Mouse (Mus musculus) C2C12 (cell line): ENCODE results near the gene Spaar.

Source experiments
- CEBPB ChIP-seq: IDR thresholded peaks from one replicate; pipeline ENCODE4 v1.6.1; 2011; ENCODE audit warnings: low read depth, mild to moderate bottlenecking, control low read depth, moderate library complexity
- CTCF ChIP-seq: IDR thresholded peaks from one replicate; pipeline ENCODE4 v1.5.1; 2011; ENCODE audit not compliant: control insufficient read depth, insufficient read depth, insufficient read length
- FOSL1 ChIP-seq: IDR thresholded peaks from one replicate; pipeline ENCODE4 v1.8.0; 2011; ENCODE audit warnings: mild to moderate bottlenecking, low read length; ENCODE audit not compliant: poor library complexity, insufficient read depth, severe bottlenecking
- MAX ChIP-seq: IDR thresholded peaks from one replicate; pipeline ENCODE4 v1.6.1; 2011; ENCODE audit warnings: mild to moderate bottlenecking, control low read depth
- MYOD1 ChIP-seq: IDR thresholded peaks from one replicate; pipeline ENCODE4 v1.6.1; 2011; ENCODE audit warnings: low read depth; ENCODE audit not compliant: control insufficient read depth, insufficient read length
- MYOG ChIP-seq: IDR thresholded peaks from one replicate; pipeline ENCODE4 v1.6.1; 2011; ENCODE audit not compliant: control insufficient read depth, insufficient read length; ENCODE audit errors: extremely low read depth
- USF1 ChIP-seq: IDR thresholded peaks from one replicate; pipeline ENCODE4 v1.6.1; 2011; ENCODE audit warnings: low read depth, mild to moderate bottlenecking, control low read depth, moderate library complexity

DNA sequence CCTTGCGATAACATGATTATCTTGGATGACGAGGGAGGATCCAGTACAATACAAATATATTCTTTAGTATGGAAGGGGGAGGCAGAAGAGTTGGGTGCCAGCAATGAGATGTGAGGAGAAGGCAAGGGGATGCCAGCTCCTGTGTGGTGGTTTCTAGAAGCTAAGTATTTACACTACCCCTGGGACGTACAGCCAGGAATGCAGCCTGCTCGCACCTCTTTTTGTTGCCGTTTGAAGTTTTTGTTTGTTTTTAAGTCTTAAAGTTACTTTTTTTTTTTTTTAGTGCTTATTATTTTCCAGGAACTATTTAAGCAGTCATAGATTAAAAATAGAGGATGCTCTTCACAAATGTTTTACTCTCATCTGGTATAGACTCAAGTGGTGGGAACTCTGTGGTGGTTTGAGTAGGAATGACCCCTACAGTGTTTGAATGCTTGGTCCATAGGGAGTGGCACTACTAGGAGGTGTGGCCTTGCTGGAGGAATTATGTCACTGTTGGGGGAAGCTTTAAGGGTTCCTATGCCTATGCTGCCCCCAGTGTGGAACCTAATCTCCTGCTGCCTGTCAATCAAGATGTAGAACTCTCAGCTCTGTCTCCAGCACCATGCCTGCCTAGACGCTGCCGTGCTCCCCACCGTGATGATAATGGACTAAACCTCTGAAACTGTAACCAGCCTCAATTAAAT is 9.3 kb downstream of the Spaar start:
- no peak for TF ChIP-seq USF1
- no peak for TF ChIP-seq CTCF
- TF ChIP-seq MYOD1, result no peak
- TF ChIP-seq MAX, result no peak
- TF ChIP-seq CEBPB, result no peak
- no peak for TF ChIP-seq FOSL1
- TF ChIP-seq MYOG, result no peak
